Mouse (Mus musculus): Measurements from ENCODE around the gene Spata2. TPM values are rescaled to one million over a fixed set of nuclear protein-coding genes. Genes with fewer than 3 reads are reported as not detected.

Spata2 gene
- total RNA-seq, 2 experiments from 2014 or later = 78.7 to 83.9 TPM

- DNase-seq (ENCODE audit: extremely low spot score in 1 of 2, low spot score in 1 of 2) = no peak
These were observed 19.7 kb upstream of the Spata2 start for GRCm38 (mm10) chr2:167512365-167512764.

GRCm38 (mm10) chr2:167510485-167510884 is 17.8 kb upstream of the Spata2 start:
- no peak for DNase-seq (ENCODE audit: extremely low spot score in 1 of 2, low spot score in 1 of 2)

DNA sequence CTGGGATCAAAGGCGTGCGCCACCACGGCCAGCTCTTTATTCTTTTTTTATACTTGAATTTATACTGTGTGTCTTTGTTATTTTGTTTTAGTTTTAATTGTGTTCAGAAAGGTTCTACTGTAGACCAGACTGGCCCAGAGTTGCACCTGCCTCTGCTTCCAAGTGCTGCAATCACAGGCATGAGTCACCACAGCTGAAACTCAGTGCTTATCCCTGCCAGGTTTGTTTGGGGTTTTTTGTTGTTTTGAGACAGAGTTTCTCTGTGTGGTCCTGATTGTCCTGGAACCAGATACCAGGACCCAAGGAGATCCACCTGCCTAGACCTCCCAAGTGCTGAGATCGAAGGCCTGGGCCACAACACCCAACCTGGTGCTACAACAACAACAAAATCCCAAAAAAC is 15.9 kb upstream of the Spata2 start:
- no peak for DNase-seq (ENCODE audit: extremely low spot score in 1 of 2, low spot score in 1 of 2)

- DNase-seq (ENCODE audit: extremely low spot score in 1 of 2, low spot score in 1 of 2) = no peak
These were observed 15.2 kb upstream of the Spata2 start for GRCm38 (mm10) chr2:167507719-167508385.

DNA sequence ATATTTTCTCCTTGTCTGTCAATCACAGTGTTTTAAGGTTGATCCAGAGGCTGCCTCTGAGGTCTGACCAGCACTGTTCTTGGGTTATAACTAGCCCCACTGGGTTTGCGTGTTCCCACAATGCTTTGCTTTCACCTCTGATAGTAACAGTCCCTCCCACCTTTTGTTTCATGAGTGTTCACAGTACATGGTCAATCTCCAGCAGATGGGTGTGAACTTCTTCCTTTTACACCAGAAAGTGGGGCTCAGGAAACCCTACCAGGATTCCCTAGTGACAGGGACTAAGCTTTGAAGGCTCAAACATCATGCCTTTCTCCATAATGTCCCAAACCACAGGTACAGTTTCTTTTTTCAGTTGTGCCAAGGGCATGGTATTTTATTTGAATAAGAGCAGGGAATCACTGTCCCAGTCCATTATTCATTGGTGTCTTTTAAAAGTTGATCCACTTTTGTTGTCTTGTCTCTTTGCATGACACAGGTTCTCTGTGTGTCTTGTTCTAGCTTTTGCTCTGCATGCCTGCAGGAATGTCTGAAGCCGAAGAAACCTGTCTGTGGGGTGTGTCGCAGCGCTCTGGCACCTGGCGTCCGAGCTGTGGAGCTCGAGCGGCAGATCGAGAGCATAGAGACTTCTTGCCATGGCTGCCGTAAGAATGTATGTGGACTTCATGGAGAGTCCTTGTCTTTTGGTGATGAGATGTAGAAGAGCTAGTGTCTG is 14.0 kb upstream of the Spata2 start:
- no peak for DNase-seq (ENCODE audit: extremely low spot score in 1 of 2, low spot score in 1 of 2)

DNA sequence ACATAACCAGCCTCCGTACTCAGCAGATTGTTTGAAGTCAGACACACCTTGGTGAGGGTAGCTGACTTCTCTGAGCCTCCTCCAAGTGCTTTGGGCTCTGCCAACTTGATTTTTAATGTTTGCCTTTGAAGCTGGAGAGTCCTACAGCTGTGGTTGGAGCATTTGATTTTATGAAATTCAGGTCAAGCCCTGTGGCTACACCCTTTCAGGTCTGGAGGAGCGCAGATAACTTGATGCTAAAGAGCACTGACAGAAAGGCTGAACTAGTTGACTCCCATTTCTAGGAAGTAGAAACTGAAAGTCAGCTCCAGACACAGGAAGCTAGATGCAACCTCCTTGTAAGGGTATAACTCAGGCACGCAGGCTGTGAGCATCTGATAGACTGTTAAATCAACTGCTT is 12.4 kb upstream of the Spata2 start:
- DNase-seq (ENCODE audit: extremely low spot score in 1 of 2, low spot score in 1 of 2) = no peak

GRCm38 (mm10) chr2:167503896-167504349 is 11.2 kb upstream of the Spata2 start:
- DNase-seq (ENCODE audit: extremely low spot score in 1 of 2, low spot score in 1 of 2) = no peak

DNA sequence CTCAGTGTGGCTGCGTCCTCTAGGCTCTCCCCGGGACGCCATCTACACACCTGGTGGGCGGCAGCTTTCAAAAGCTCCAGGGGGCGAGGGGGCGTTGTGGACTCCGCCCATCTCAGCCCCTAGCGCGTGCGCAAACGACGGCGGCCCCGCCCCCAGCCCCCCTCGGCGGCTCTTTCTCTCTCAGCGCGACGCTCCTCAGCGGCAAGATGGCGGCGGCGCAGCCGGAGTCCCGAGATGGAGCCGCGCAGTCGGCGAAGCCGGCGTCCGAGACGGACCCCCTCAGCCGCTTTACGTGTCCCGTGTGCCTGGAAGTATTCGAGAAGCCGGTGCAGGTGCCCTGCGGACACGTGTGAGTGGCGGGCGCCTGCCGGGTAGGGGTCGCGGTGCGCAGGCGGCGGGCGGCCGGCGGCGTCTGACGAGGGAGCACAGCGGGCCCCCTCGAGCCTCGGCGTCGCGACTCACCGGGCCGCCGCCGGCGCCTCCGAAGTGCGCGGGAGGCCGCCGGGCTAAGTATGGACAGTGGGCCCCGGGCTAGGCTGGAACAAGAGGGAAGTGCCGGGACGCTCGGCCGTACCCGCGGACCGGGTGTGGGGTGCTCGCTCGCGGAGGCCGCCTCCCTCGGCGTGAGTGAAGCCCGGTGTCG is 10.7 kb upstream of the Spata2 start:
- peak; percentile 82 to 84 for DNase-seq (ENCODE audit: extremely low spot score in 1 of 2, low spot score in 1 of 2)

GRCm38 (mm10) chr2:167502554-167503252 is 10.0 kb upstream of the Spata2 start:
- no peak for DNase-seq (ENCODE audit: extremely low spot score in 1 of 2, low spot score in 1 of 2)

- DNase-seq (ENCODE audit: extremely low spot score in 1 of 2, low spot score in 1 of 2) = no peak
These were observed 4.6 kb upstream of the Spata2 start for GRCm38 (mm10) chr2:167497272-167497671.

- DNase-seq (ENCODE audit: extremely low spot score in 1 of 2, low spot score in 1 of 2) = no peak
These were observed 3.8 kb upstream of the Spata2 start for GRCm38 (mm10) chr2:167496437-167496836.

GRCm38 (mm10) chr2:167491757-167492708 is 654 bp downstream of the Spata2 start, which contains the start of gene Rnf114:
Gene Rnf114 (plus strand): TSS chr2:167492645.
- DNase-seq (ENCODE audit: extremely low spot score in 1 of 2, low spot score in 1 of 2) = no peak

- no peak for DNase-seq (ENCODE audit: extremely low spot score in 1 of 2, low spot score in 1 of 2)
These were observed 1.7 kb downstream of the Spata2 start for GRCm38 (mm10) chr2:167490813-167491525.

GRCm38 (mm10) chr2:167487994-167488393 is 4.7 kb downstream of the Spata2 start:
- no peak for DNase-seq (ENCODE audit: extremely low spot score in 1 of 2, low spot score in 1 of 2)

GRCm38 (mm10) chr2:167487551-167487950 is 5.1 kb downstream of the Spata2 start:
- DNase-seq (ENCODE audit: extremely low spot score in 1 of 2, low spot score in 1 of 2) = no peak

DNA sequence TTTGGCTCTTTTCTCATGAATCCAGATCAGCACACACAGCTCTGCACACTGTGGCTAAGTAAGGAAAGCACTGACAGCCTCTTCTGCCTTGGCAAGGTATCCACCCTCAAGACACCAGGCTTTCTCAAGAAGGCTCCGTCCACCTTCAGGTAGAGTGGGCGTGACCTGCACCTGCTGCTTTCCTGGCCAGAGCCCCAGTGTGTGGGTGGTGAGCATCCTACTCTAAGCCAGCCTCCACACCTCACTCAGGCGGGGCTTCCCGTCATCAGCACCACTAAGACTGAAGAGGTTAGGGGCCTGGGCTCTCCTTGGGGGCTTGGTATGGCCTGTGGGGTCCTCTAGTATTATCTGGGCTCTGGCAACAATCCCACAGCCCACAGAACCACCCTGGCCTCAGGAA is 6.1 kb downstream of the Spata2 start:
- no peak for DNase-seq (ENCODE audit: extremely low spot score in 1 of 2, low spot score in 1 of 2)

GRCm38 (mm10) chr2:167485501-167486377 is 6.9 kb downstream of the Spata2 start:
- DNase-seq (ENCODE audit: extremely low spot score in 1 of 2, low spot score in 1 of 2) = peak in 1 of 2 experiments; percentile 58

- DNase-seq (ENCODE audit: extremely low spot score in 1 of 2, low spot score in 1 of 2) = no peak
These were observed 7.8 kb downstream of the Spata2 start for GRCm38 (mm10) chr2:167484932-167485331.

Data from layer of hippocampus, postnatal 25 days (tissue).